Mouse (Mus musculus): ENCODE data around the gene Aip.

- TF ChIP-seq EP300 (IDR thresholded peaks at IDR 0.05; ENCODE audit: low read depth) (no peak), CTCF (IDR thresholded peaks at IDR 0.05; ENCODE audit: low read depth) (no peak)
These were observed 21.9 kb downstream of the Aip start for GRCm38 (mm10) chr19:4103792-4104191.

All from heart, postnatal 0 days (tissue).